Mouse (Mus musculus): ENCODE measurements around the gene C1s2. TPM values are rescaled to one million over a fixed set of nuclear protein-coding genes. Genes with fewer than 3 reads are reported as not detected.
"Not testable (repeated sequence)": the region's sequence is repeated elsewhere in the genome, so short reads cannot be mapped to it uniquely, and the experiment has no call there.

Gene C1s2
- polyA plus RNA-seq, 1 experiment from 2014 or later, result not detected

GRCm38 (mm10) chr6:124664256-124664655 lies 28.4 kb upstream of the C1s2 start:
- Histone ChIP-seq H3K4me2 (peak overlapping the region; percentile 12; the same call in 1 of the 2 replicates), H3K36me3 (ENCODE audit: poor library complexity, severe bottlenecking) (no peaks in the 10 kb centered on the region), H3K9ac (no peak overlapping the region), H3K4me1 (peaks cover 5% of the 10 kb centered on the region; the same call in 1 of the 2 replicates), H3K27ac (no peak overlapping the region), H3K27me3 (no peaks in the 10 kb centered on the region), H3K9me3 (replicated peaks) (no peaks in the 10 kb centered on the region), H3K4me3 (no peak overlapping the region)
- WGBS, result 92% methylated on average over 7 of the region's 7 CpGs
- no peak for ATAC-seq

GRCm38 (mm10) chr6:124663424-124663795 lies 27.5 kb upstream of the C1s2 start:
- 0 out of 2 replicates have a peak overlapping the region, but pooled peaks have one; percentile 44 for H3K27ac ChIP-seq
- peak overlapping the region; percentile 60 for H3K4me3 ChIP-seq
- H3K36me3 ChIP-seq (ENCODE audit: poor library complexity, severe bottlenecking), result no peaks in the 10 kb centered on the region
- no peak for ATAC-seq
- WGBS, result 23% methylated on average over 13 of the region's 13 CpGs
- no peaks in the 10 kb centered on the region for H3K27me3 ChIP-seq
- H3K9ac ChIP-seq, result peak overlapping the region; percentile 66
- peak overlapping the region; percentile 66 for H3K4me2 ChIP-seq
- no peaks in the 10 kb centered on the region for H3K9me3 ChIP-seq (replicated peaks)
- H3K4me1 ChIP-seq, result peaks cover 5% of the 10 kb centered on the region; the same call in 1 of the 2 replicates

GRCm38 (mm10) chr6:124662477-124663423 lies 26.9 kb upstream of the C1s2 start, which contains the start of gene Lpcat3:
Gene Lpcat3 (plus strand): TSS chr6:124663027.
- Histone ChIP-seq H3K9me3 (replicated peaks) (no peaks in the 10 kb centered on the region), H3K4me2 (peak within 1 kb of the TSS; percentile 66), H3K9ac (peak within 1 kb of the TSS; percentile 66), H3K4me3 (peak within 1 kb of the TSS; percentile 60), H3K36me3 (ENCODE audit: poor library complexity, severe bottlenecking) (no peaks in the 10 kb centered on the region), H3K27ac (peak within 1 kb of the TSS; percentile 44), H3K27me3 (no peaks in the 10 kb centered on the region), H3K4me1 (peaks cover 5% of the 10 kb centered on the region; the same call in 1 of the 2 replicates)
- peak; percentile 97 for ATAC-seq
- WGBS, result 1% methylated on average over 60 of the region's 87 CpGs

- no peak for ATAC-seq
- peak overlapping the region; percentile 66 for H3K4me2 ChIP-seq
- no peaks in the 10 kb centered on the region for H3K9me3 ChIP-seq (replicated peaks)
- peak overlapping the region; percentile 60 for H3K4me3 ChIP-seq
- H3K27me3 ChIP-seq, result no peaks in the 10 kb centered on the region
- 26% methylated on average over 6 of the region's 6 CpGs for WGBS
- peaks cover 5% of the 10 kb centered on the region; the same call in 1 of the 2 replicates for H3K4me1 ChIP-seq
- H3K9ac ChIP-seq, result peak overlapping the region; percentile 66; the same call in 1 of the 2 replicates
- H3K36me3 ChIP-seq (ENCODE audit: poor library complexity, severe bottlenecking), result no peaks in the 10 kb centered on the region
- H3K27ac ChIP-seq, result peak overlapping the region; percentile 44; the same call in 1 of the 2 replicates
Measured at GRCm38 (mm10) chr6:124661995-124662394, 26.1 kb upstream of the C1s2 start.

- Histone ChIP-seq H3K4me2 (no peak overlapping the region), H3K4me1 (peaks cover 5% of the 10 kb centered on the region; the same call in 1 of the 2 replicates), H3K27me3 (no peaks in the 10 kb centered on the region), H3K9me3 (replicated peaks) (no peaks in the 10 kb centered on the region), H3K4me3 (no peak overlapping the region), H3K27ac (no peak overlapping the region), H3K9ac (no peak overlapping the region), H3K36me3 (ENCODE audit: poor library complexity, severe bottlenecking) (no peaks in the 10 kb centered on the region)
- 97% methylated on average over 4 of the region's 4 CpGs for WGBS
- ATAC-seq, result no peak
Measured at GRCm38 (mm10) chr6:124661156-124661806, 25.4 kb upstream of the C1s2 start.

- H3K27ac ChIP-seq, result no peak overlapping the region
- no peak for ATAC-seq
- H3K4me2 ChIP-seq, result no peak overlapping the region
- no peak overlapping the region for H3K4me3 ChIP-seq
- H3K4me1 ChIP-seq, result peaks cover 5% of the 10 kb centered on the region; the same call in 1 of the 2 replicates
- H3K9ac ChIP-seq, result no peak overlapping the region
- no peaks in the 10 kb centered on the region for H3K27me3 ChIP-seq
- 67% methylated on average over 1 of the region's 2 CpGs for WGBS
- no peaks in the 10 kb centered on the region for H3K36me3 ChIP-seq (ENCODE audit: poor library complexity, severe bottlenecking)
- peaks cover 6% of the 10 kb centered on the region; the same call in 1 of the 2 replicates for H3K9me3 ChIP-seq (replicated peaks)
Measured at GRCm38 (mm10) chr6:124658067-124658466, 22.2 kb upstream of the C1s2 start.

GRCm38 (mm10) chr6:124655893-124656292 lies 20.0 kb upstream of the C1s2 start:
- H3K27ac ChIP-seq, result no peak overlapping the region
- no peaks in the 10 kb centered on the region for H3K4me1 ChIP-seq
- 74% methylated on average over 6 of the region's 6 CpGs for WGBS
- no peaks in the 10 kb centered on the region for H3K27me3 ChIP-seq
- H3K9me3 ChIP-seq (replicated peaks), result peaks cover 8% of the 10 kb centered on the region; the same call in 1 of the 2 replicates
- H3K9ac ChIP-seq, result no peak overlapping the region
- no peak for ATAC-seq
- no peak overlapping the region for H3K4me2 ChIP-seq
- H3K36me3 ChIP-seq (ENCODE audit: poor library complexity, severe bottlenecking), result no peaks in the 10 kb centered on the region
- no peak overlapping the region for H3K4me3 ChIP-seq

GRCm38 (mm10) chr6:124646394-124646793 lies 10.5 kb upstream of the C1s2 start:
- Histone ChIP-seq H3K4me1 (no peaks in the 10 kb centered on the region), H3K9ac (no peak overlapping the region), H3K4me2 (no peak overlapping the region), H3K9me3 (replicated peaks) (0 out of 2 replicates have a peak, but pooled peaks cover 3% of the 10 kb centered on the region), H3K4me3 (no peak overlapping the region), H3K27ac (no peak overlapping the region), H3K27me3 (no peaks in the 10 kb centered on the region), H3K36me3 (ENCODE audit: poor library complexity, severe bottlenecking) (no peaks in the 10 kb centered on the region)
- no peak for ATAC-seq
- 64% methylated on average over 1 of the region's 1 CpGs for WGBS

- Histone ChIP-seq H3K36me3 (ENCODE audit: poor library complexity, severe bottlenecking) (no peaks in the 10 kb centered on the region), H3K27ac (no peak overlapping the region), H3K9ac (no peak overlapping the region), H3K4me1 (no peaks in the 10 kb centered on the region), H3K27me3 (no peaks in the 10 kb centered on the region), H3K4me3 (no peak overlapping the region), H3K9me3 (replicated peaks) (no peaks in the 10 kb centered on the region), H3K4me2 (no peak overlapping the region)
- WGBS, result 37% methylated on average over 8 of the region's 8 CpGs
- no peak for ATAC-seq
Measured at GRCm38 (mm10) chr6:124640997-124641396, 5.1 kb upstream of the C1s2 start.

GRCm38 (mm10) chr6:124640041-124640440 lies 4.2 kb upstream of the C1s2 start:
- WGBS, result 89% methylated on average over 4 of the region's 4 CpGs
- Histone ChIP-seq H3K36me3 (ENCODE audit: poor library complexity, severe bottlenecking) (no peaks in the 10 kb centered on the region), H3K27ac (no peak overlapping the region), H3K4me2 (no peak overlapping the region), H3K4me1 (no peaks in the 10 kb centered on the region), H3K27me3 (no peaks in the 10 kb centered on the region), H3K9ac (no peak overlapping the region), H3K9me3 (replicated peaks) (no peaks in the 10 kb centered on the region), H3K4me3 (no peak overlapping the region)
- ATAC-seq, result no peak

- H3K4me1 ChIP-seq; H3K9ac ChIP-seq; ATAC-seq; H3K36me3 ChIP-seq (ENCODE audit: poor library complexity, severe bottlenecking); H3K27ac ChIP-seq; H3K9me3 ChIP-seq (replicated peaks); H3K27me3 ChIP-seq; H3K4me2 ChIP-seq; H3K4me3 ChIP-seq: not testable (repeated sequence)
- WGBS, result 44% methylated on average over 6 of the region's 6 CpGs
Measured at GRCm38 (mm10) chr6:124636858-124637460, 1.1 kb upstream of the C1s2 start.

- no peak for ATAC-seq
- Histone ChIP-seq H3K4me2 (no peak overlapping the region), H3K4me3 (no peak overlapping the region), H3K4me1 (no peaks in the 10 kb centered on the region), H3K9ac (no peak overlapping the region), H3K36me3 (ENCODE audit: poor library complexity, severe bottlenecking) (no peaks in the 10 kb centered on the region), H3K27ac (no peak overlapping the region), H3K9me3 (replicated peaks) (no peaks in the 10 kb centered on the region), H3K27me3 (no peaks in the 10 kb centered on the region)
- 84% methylated on average over 4 of the region's 4 CpGs for WGBS
Measured at GRCm38 (mm10) chr6:124630763-124631162, 5.1 kb downstream of the C1s2 start.
